Mouse (Mus musculus) 416B (cell line): ENCODE measurements at regions not wholly inside any gene's neighbourhood (a gene's known extent, or its start where the extent isn't known, plus 50 kb on each side); places are given as distances from the start of the nearest gene placed in this dataset.

Experiments used
- DNase-seq: peaks from one replicate; pipeline ENCODE4 v3.0.0; 2011; ENCODE audit warnings: low read depth

- DNase-seq, result no peak
Observed at GRCm38 (mm10) chr2:74099671-74100372, 188.7 kb upstream of the Atp5g3 start.

DNA sequence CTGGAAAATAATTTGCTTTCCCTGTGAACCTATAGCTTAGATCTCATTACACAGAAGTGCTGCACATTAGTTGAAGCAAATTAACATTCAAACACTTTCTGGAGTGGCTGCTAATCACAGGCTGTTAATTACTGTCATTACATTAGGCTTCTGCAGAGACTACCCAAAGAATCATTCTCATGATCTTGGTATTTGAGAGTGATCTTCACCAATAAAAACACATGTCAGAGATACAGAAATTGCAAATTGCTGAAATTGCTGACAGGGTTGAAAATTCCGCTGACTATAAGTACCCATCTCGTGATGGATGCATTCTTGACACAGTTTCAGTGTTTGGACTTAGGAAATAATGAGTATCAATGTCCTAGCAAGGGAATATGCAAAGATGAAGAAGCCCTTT is 185.7 kb upstream of the Atp5g3 start:
- DNase-seq, result no peak

DNA sequence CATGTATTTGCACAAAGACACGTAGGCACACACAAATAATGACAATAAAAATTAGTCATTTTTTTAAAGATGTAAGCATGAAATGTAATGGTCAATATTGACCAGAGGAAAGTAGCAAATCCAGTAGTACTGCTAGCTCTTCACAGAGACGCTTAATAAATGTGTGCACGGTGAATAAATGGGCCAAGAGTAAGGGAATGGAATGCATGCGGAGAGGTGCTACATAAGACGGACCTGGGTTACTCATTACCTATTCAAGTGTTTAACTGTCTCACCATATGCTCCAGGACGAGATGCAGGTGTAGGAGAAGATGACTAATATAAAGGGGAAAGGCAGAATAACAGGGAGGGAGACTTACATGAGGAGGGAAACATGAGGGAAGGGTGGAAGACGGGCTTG is 182.4 kb upstream of the Atp5g3 start:
- DNase-seq, result no peak

DNA sequence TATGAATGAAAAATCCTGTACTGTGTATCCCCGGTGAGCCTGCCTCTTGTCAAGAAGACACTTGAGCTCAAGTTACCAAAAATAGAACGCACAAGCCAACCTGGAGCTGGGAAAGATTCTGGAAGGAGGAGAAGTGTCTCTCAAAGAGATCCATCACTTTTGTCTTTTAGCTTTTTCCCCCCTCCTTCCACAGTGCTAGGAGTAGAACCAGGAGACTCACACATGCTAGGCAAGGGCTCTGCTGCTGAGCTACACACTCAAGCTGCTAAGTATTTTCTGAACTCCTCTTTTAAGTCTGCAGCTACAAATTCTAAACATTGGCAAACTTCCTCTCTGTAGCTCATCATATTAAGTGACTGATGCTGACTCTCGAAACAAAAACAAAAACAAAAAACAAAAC is 176.2 kb upstream of the Atp5g3 start:
- DNase-seq, result no peak

DNA sequence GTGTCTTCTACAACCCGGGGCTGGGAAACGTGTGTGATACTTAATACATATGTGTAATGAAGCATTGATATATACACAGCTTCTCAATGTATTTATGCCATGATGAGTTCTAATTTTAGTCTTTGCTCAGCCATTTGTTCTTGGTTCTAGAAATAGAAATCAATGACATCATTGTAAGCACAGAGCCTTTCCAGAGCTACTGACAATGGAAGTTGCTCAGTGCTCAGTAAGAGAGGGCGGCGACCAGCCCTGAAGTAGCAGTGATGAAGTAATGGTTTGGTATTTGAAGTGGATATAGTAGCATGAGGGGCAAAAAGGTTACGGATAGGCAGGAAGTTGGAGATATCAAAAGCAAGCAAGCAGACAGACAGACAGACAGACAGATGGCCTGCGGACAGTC is 173.8 kb upstream of the Atp5g3 start:
- no peak for DNase-seq

DNA sequence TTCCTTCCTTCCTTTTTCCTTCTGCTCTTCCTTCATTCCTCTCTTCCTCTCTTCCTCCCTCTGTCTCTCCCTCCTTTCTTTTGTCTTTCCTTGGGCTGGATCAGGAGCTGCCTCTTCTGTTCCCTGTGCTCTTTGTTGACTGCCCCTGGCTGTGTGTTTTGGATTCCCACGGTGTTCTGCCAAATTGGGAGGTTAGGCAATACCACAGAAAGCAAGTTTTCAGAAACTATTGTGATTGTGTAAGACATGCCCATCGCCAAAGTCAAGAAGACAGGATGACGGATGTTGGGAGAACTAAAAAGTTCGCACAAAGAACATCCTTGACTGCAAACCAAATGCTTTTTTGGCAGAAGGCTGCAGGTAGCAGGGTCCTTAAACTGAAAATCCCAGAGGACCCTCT is 165.6 kb upstream of the Atp5g3 start:
- no peak for DNase-seq

DNA sequence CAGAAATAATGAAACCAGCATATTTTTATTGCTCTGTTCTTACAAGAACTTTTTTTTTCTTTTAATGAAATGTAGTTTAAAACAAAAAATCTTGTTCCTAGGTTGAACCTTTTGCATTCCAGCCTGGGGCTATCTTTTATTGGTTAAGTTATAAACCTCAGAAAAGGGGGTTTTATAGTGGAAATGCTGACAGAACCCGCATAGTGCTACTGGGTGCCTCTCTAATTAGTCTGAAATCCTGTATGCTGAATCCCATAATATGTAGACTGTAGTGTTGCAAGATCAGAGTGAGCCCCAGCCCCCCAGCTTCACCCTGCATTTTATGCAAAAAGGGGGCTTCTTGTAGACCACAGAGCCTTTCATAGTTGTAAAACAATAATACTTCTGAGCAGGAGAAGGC is 164.4 kb upstream of the Atp5g3 start:
- no peak for DNase-seq

DNA sequence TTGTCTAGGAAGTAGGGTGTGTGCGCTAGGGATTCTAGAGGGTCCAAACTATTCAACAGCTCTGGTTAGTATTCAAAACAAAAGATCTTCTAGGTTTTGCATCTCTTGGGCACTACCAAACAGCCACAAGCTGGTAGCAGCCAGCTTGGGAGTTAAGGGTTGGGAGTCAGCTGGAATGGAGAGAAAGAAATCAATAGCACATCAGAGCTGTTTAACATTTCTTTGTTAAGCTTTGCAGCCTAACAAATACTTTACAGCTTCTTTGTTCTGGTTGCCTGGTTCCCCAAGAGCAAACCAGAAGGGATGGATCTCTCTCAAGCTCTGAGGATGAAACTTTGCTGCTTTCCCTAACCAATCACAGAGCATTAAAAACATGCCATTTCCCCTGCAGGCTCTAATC is 162.3 kb upstream of the Atp5g3 start:
- DNase-seq, result no peak

- peak; percentile 66 for DNase-seq
Observed at GRCm38 (mm10) chr2:74066652-74067051, 155.5 kb upstream of the Atp5g3 start.

DNA sequence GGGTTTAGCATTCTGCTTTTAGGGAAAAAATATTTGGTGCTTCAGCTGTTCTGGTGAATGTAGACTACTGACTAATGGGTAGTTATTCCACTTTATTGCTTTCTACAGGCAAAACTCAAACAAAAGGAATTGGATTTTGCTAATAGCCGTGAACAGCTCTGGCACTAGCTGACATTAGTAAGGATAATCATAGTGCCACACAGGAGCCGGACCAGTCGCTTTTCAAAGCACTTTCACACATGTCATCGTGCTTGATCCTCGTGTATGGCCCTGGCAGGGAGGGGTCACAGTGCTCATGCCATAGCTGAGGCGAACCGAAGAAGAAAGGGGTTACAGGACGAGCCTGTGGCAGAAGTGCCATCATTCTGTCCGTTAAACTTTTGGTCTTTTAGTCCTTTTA is 153.2 kb upstream of the Atp5g3 start:
- no peak for DNase-seq

DNA sequence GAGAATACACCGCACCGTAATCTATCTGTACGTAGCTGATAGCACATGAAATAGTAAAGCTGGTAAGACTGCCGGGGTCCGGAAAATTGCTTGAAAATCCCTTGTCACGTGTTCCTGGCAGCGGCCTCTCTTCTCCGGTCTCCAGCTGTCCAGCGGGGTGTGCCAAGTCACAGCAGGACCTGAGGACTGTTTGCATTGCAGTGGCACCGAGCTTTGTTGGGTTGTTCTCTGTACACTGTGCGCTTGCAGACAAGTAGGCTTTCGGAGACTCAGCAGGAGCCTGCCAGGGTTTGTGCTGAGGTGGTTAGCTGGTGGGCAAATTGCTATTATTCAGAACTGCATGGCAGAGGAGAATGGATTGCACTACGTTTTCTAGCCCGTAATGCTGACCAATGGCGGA is 152.7 kb upstream of the Atp5g3 start:
- no peak for DNase-seq

DNA sequence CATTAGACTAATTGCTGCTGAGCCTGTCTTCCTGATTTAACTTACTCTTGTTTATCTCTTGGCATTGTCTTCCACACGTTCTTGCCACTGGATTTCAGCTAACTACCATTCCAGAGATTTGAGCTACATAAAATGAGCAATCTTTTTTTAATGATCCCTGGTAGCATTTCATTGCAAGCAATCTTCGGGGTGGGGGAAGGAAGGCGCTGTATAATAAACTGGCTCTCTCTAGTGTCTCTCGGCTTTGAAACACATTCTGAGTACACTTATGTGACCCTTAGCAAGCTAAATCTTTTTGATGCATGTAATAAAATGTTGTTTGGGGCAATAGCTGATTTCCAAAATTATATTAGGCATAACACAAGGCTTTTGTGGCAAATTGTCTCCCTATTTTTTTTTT is 152.2 kb upstream of the Atp5g3 start:
- DNase-seq, result no peak

DNA sequence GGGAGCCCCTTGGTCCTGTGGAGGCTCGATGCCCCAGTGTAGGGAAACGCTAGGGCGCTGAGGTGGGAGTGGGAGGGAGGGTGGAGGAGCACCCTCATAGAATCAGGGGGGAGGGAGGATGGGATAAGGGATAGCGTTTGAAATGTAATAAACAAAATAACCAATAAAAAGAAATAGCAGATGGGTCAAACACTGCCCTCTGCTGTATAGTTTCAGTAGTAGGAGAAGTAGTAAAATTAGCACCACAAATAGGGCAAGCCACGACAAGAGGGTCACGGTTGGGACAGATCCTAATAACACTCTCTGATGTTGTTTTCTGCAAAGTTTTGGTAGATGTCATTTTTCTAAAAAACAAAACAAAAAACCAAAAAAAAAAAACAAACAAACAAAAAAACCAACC is 131.3 kb upstream of the Atp5g3 start:
- DNase-seq, result peak; percentile 16

- no peak for DNase-seq
Observed at GRCm38 (mm10) chr2:74039580-74039979, 128.5 kb upstream of the Atp5g3 start.

DNA sequence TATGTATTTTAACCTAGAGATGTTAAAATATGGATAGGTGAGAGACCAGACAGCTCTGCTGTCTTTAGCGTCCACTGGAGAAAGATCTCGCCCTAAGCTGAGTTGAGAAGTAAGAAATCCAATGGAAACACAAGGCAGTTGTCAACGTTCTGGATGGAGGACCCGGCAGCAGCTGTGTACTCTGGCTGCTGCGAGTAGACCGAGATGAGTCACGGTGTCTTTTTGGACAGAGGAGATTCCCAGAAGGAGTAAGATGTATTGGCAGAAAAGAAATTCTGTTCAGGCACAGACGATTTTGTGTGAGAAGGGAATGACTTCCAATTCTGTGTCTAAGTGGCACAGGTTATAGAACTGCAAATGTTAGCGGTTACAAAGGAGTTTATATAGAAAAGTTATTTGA is 124.9 kb upstream of the Atp5g3 start:
- no peak for DNase-seq

GRCm38 (mm10) chr2:74032177-74033021 is 121.3 kb upstream of the Atp5g3 start:
- no peak for DNase-seq

DNA sequence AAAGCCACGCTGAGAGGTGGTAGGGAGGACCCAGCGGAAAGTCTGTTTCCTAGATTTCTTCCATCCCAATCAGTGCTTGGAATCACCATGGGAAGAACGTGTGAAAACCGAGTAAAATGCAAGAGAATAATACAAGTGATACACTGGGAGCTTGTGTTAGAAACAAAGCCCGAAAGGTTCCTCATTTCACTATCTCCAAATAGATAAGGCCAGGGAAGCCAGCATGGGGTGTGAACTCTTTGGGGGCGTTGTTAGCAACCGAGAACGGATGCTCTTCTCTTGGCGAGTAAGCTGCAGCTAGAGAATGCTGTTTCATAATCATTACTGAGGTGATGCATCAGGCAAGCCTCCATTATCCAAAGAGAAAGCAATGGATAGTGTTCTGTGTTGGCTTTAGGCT is 118.8 kb upstream of the Atp5g3 start:
- DNase-seq, result no peak

GRCm38 (mm10) chr2:74027404-74028104 is 116.4 kb upstream of the Atp5g3 start:
- peak; percentile 33 for DNase-seq

DNA sequence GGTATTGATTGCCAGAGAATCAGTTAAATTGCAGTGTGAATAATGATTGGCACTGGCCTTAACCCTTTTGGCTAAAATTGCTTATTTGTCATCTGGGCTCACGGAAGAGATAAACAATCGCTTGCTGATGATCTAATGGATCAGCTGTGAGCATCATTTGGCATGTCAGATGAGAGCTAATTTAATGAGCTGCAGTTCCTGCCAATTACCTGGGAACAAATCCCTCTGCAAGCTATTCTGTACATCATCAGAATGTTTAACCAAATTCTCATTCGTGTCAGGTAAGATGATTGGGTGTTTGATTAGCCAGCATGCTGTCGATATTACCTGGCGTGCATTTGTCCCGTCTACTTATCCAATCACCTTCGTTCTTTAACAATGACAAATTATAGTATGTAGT is 104.0 kb upstream of the Atp5g3 start:
- DNase-seq, result no peak

DNA sequence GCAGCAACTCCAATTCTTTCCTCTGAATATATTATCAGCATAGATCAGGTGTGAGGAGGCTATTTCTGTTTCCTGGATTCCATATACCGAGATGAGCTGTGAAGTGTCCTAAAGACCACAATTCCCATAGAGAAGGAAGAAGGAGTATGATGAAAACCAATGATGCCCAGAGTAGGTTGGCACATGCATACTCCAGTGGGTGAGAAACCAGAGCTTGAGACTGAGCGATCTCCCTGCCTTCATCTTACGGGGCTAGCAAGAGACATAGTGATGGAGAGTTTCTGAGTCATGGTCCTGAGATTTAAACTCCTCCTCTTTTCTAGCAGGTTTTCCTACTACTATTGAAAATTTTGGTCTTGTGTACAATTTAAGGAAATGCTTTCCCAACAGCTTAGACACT is 103.1 kb upstream of the Atp5g3 start:
- DNase-seq, result no peak

- DNase-seq, result peak; percentile 33
Observed at GRCm38 (mm10) chr2:73998531-73998930, 87.4 kb upstream of the Atp5g3 start.

- no peak for DNase-seq
Observed at GRCm38 (mm10) chr2:73996986-73997385, 85.9 kb upstream of the Atp5g3 start.

- no peak for DNase-seq
Observed at GRCm38 (mm10) chr2:73991818-73992217, 80.7 kb upstream of the Atp5g3 start.
